Mouse (Mus musculus): ENCODE data around the gene Prox2. TPM values are rescaled to one million over a fixed set of nuclear protein-coding genes. Genes with fewer than 3 reads are reported as not detected.

Prox2 gene
- total RNA-seq (2014; rRNA removed) (0.23 and 1.4 TPM in 2 replicates), polyA plus RNA-seq (2015; fragmentation: Nextera tagmentation; extraction: Ambion mirVana) (0.84 and 1.4 TPM in 2 replicates)

GRCm38 (mm10) chr12:85110698-85111592 lies at the start of gene Prox2, which contains the start of gene Dlst:
Prox2 (minus strand) TSS chr12:85110759.
Dlst (plus strand) TSS chr12:85110833.
- peaks cover 4% of the 10 kb centered on the region; the same call in 1 of the 2 replicates for H3K36me3 ChIP-seq (ENCODE audit: insufficient read depth)
- WGBS = 6% methylated on average over 76 of the region's 83 CpGs

DNA sequence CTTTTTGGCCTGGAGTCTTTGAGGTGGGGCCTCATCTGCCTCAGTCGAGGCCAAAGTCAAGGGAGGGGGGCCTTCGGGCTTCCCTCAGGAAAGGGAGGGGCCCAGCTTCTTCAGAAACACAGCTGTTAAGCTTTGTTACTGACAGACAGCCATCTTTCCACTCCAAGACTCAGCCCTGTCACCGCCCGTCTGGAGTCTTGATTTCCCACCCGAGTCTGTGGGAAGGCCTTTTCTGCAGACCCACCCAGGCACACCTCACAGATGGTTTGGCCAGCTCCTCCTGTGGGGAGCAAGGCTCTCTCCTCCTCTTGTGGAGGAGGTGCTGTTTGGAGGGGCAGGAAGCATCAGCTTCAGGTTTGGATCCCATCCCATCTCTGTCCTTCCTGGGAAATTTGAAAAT lies 49.0 kb upstream of the Prox2 start:
- ATAC-seq (no peak), DNase-seq (no peak)
- Histone ChIP-seq H3K27me3 (ENCODE audit: insufficient read depth, low read length) (no peaks in the 10 kb centered on the region), H3K9ac (no peak overlapping the region), H3K4me1 (ENCODE audit: insufficient read depth) (no peaks in the 10 kb centered on the region), H3K36me3 (ENCODE audit: insufficient read depth) (no peaks in the 10 kb centered on the region), H3K9me3 (ENCODE audit: low read length) (no peaks in the 10 kb centered on the region), H3K4me3 (ENCODE audit: low read depth, low read length) (no peak overlapping the region), H3K27ac (ENCODE audit: low read depth, low read length) (no peak overlapping the region), H3K4me2 (ENCODE audit: low read depth) (no peak overlapping the region)
- no peak for TF ChIP-seq CTCF (IDR thresholded peaks at IDR 0.05; ENCODE audit: low read depth)
- WGBS = 77% methylated on average over 5 of the region's 5 CpGs

More at GRCm38 (mm10) chr12:85110698-85111592, at the start of gene Prox2, which contains the start of gene Dlst:
- peaks cover 20% of the 10 kb centered on the region; the same call in 1 of the 2 replicates for H3K4me1 ChIP-seq (ENCODE audit: insufficient read depth)
- no peaks in the 10 kb centered on the region for H3K9me3 ChIP-seq (ENCODE audit: low read length)
- peak within 1 kb of the TSS; percentile 100 for H3K4me3 ChIP-seq (ENCODE audit: low read depth, low read length)
- no peaks in the 10 kb centered on the region for H3K27me3 ChIP-seq (ENCODE audit: insufficient read depth, low read length)
- peak within 1 kb of the TSS; percentile 97 for H3K9ac ChIP-seq
- no peak for TF ChIP-seq CTCF (IDR thresholded peaks at IDR 0.05; ENCODE audit: low read depth)
- H3K27ac ChIP-seq (ENCODE audit: low read depth, low read length) = peak within 1 kb of the TSS; percentile 84
- H3K4me2 ChIP-seq (ENCODE audit: low read depth) = peak within 1 kb of the TSS; percentile 57
- peak; percentile 92 for DNase-seq
- ATAC-seq = peak; percentile 99

GRCm38 (mm10) chr12:85158801-85159200 lies 48.2 kb upstream of the Prox2 start:
- Histone ChIP-seq H3K4me3 (ENCODE audit: low read depth, low read length) (no peak overlapping the region), H3K4me2 (ENCODE audit: low read depth) (no peak overlapping the region), H3K27ac (ENCODE audit: low read depth, low read length) (no peak overlapping the region), H3K9me3 (ENCODE audit: low read length) (no peaks in the 10 kb centered on the region), H3K9ac (no peak overlapping the region), H3K36me3 (ENCODE audit: insufficient read depth) (no peaks in the 10 kb centered on the region), H3K27me3 (ENCODE audit: insufficient read depth, low read length) (no peaks in the 10 kb centered on the region), H3K4me1 (ENCODE audit: insufficient read depth) (no peaks in the 10 kb centered on the region)
- ATAC-seq (no peak), DNase-seq (no peak)
- TF ChIP-seq CTCF (IDR thresholded peaks at IDR 0.05; ENCODE audit: low read depth) = no peak
- 92% methylated on average over 8 of the region's 8 CpGs for WGBS

GRCm38 (mm10) chr12:85157797-85158460 lies 47.4 kb upstream of the Prox2 start:
- no peaks in the 10 kb centered on the region for H3K4me1 ChIP-seq (ENCODE audit: insufficient read depth)
- no peak for TF ChIP-seq CTCF (IDR thresholded peaks at IDR 0.05; ENCODE audit: low read depth)
- H3K27me3 ChIP-seq (ENCODE audit: insufficient read depth, low read length) = no peaks in the 10 kb centered on the region

GRCm38 (mm10) chr12:85156324-85156723 lies 45.8 kb upstream of the Prox2 start:
- ATAC-seq (peak; percentile 83), DNase-seq (no peak)
- H3K9me3 ChIP-seq (ENCODE audit: low read length) = no peaks in the 10 kb centered on the region
- no peak overlapping the region for H3K27ac ChIP-seq (ENCODE audit: low read depth, low read length)
- no peak overlapping the region for H3K4me2 ChIP-seq (ENCODE audit: low read depth)
- WGBS = 70% methylated on average over 6 of the region's 6 CpGs
- H3K36me3 ChIP-seq (ENCODE audit: insufficient read depth) = no peaks in the 10 kb centered on the region
- no peak overlapping the region for H3K9ac ChIP-seq
- no peak for TF ChIP-seq CTCF (IDR thresholded peaks at IDR 0.05; ENCODE audit: low read depth)
- H3K4me3 ChIP-seq (ENCODE audit: low read depth, low read length) = no peak overlapping the region
- H3K27me3 ChIP-seq (ENCODE audit: insufficient read depth, low read length) = no peaks in the 10 kb centered on the region
- H3K4me1 ChIP-seq (ENCODE audit: insufficient read depth) = no peaks in the 10 kb centered on the region

More at GRCm38 (mm10) chr12:85157797-85158460, 47.4 kb upstream of the Prox2 start:
- WGBS = 80% methylated on average over 14 of the region's 14 CpGs
- DNase-seq (no peak), ATAC-seq (no peak)
- H3K4me2 ChIP-seq (ENCODE audit: low read depth) = no peak overlapping the region
- H3K9ac ChIP-seq = no peak overlapping the region
- no peaks in the 10 kb centered on the region for H3K9me3 ChIP-seq (ENCODE audit: low read length)
- no peaks in the 10 kb centered on the region for H3K36me3 ChIP-seq (ENCODE audit: insufficient read depth)
- H3K4me3 ChIP-seq (ENCODE audit: low read depth, low read length) = no peak overlapping the region
- no peak overlapping the region for H3K27ac ChIP-seq (ENCODE audit: low read depth, low read length)

DNA sequence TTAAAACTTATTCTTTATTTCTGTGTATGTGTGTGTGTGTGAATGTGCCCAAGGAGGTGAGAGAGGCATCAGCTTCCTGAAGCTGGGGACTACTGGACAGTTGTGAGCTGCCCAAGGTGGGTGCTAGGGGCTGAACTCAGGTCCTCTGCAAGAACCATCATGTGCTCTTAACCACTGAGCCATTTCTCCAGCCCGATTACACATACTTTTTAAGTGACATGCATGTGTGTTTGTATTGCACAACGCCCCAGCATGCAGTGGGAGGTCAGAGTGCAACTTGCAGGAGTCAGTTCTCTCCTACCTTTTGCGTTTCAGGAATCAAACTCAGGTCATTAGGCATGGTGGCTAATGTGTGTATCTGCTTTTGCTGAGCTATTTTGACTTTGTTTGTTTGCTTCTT lies 42.5 kb upstream of the Prox2 start:
- Histone ChIP-seq H3K9me3 (ENCODE audit: low read length) (no peaks in the 10 kb centered on the region), H3K9ac (no peak overlapping the region), H3K27me3 (ENCODE audit: insufficient read depth, low read length) (no peaks in the 10 kb centered on the region), H3K4me1 (ENCODE audit: insufficient read depth) (peaks cover 7% of the 10 kb centered on the region; the same call in 1 of the 2 replicates), H3K27ac (ENCODE audit: low read depth, low read length) (no peak overlapping the region), H3K36me3 (ENCODE audit: insufficient read depth) (no peaks in the 10 kb centered on the region), H3K4me2 (ENCODE audit: low read depth) (no peak overlapping the region), H3K4me3 (ENCODE audit: low read depth, low read length) (no peak overlapping the region)
- WGBS = 84% methylated on average over 3 of the region's 3 CpGs
- ATAC-seq (no peak), DNase-seq (no peak)
- TF ChIP-seq CTCF (IDR thresholded peaks at IDR 0.05; ENCODE audit: low read depth) = no peak

Measured in forebrain, postnatal 0 days (tissue).